Mouse (Mus musculus) forebrain, embryonic 11.5 days (tissue): ENCODE results near the gene Xrcc2. TPM values are rescaled to one million over a fixed set of nuclear protein-coding genes. Genes with fewer than 3 reads are reported as not detected.
"Not testable (repeated sequence)": the region's sequence is repeated elsewhere in the genome, so short reads cannot be mapped to it uniquely, and the experiment has no call there.

ENCODE experiments used
- ATAC-seq: fragments of 200-750 bp; cut with Nextera tagmentation; replicated peaks from 2 replicates; pipeline ENCODE4 v1.8.0; 2017; ENCODE audit warnings: moderate TSS enrichment; ENCODE audit not compliant: low FRiP score
- DNase-seq: peaks from one replicate; pipeline ENCODE4 v3.0.0-alpha.2; 2017; ENCODE audit warnings: low spot score
- H3K27ac ChIP-seq: fragments of 300-500 bp; sonication (generic); 2 replicates; pipeline ENCODE4 v1.5.1; 2014; ENCODE audit warnings: low read depth, low read length
- H3K27me3 ChIP-seq: fragments of 300-500 bp; sonication (generic); 2 replicates; pipeline ENCODE4 v1.6.1; 2014; ENCODE audit warnings: mild to moderate bottlenecking, low read length, mixed read lengths; ENCODE audit not compliant: control insufficient read depth, insufficient read depth
- H3K36me3 ChIP-seq: fragments of 300-500 bp; sonication (generic); 2 replicates; pipeline ENCODE4 v1.6.1; 2014; ENCODE audit warnings: mild to moderate bottlenecking, low read length, moderate library complexity, mixed read lengths; ENCODE audit not compliant: control insufficient read depth, insufficient read depth
- H3K4me1 ChIP-seq: fragments of 300-500 bp; sonication (generic); replicated peaks from 2 replicates; pipeline ENCODE4 v1.6.1; 2014; ENCODE audit warnings: low read length, mixed read lengths; ENCODE audit not compliant: control insufficient read depth, insufficient read depth
- H3K4me2 ChIP-seq: fragments of 300-500 bp; sonication (generic); 2 replicates; pipeline ENCODE4 v1.6.1; 2014; ENCODE audit warnings: low read depth, mild to moderate bottlenecking, low read length, moderate library complexity, mixed read lengths; ENCODE audit not compliant: severe bottlenecking
- H3K4me3 ChIP-seq: fragments of 300-500 bp; sonication (generic); 2 replicates; pipeline ENCODE4 v1.5.1; 2014; ENCODE audit warnings: low read depth, low read length
- H3K9ac ChIP-seq: fragments of 300-500 bp; sonication (generic); 2 replicates; pipeline ENCODE4 v1.6.1; 2014; ENCODE audit warnings: low read length
- H3K9me3 ChIP-seq: fragments of 300-500 bp; sonication (generic); 2 replicates; pipeline ENCODE4 v1.6.1; 2016; ENCODE audit warnings: low read length, mixed read lengths; ENCODE audit not compliant: control insufficient read depth
- WGBS: fragments of 180-500 bp; shearing (Covaris S2); extraction: QIAGEN DNeasy Blood & Tissue Kit; methylation state at CpG from one replicate; pipeline ENCODE4 v1.1.7; 2014; 5-methylcytosine and 5-hydroxymethylcytosine counted together
- polyA plus RNA-seq: library from polyadenylated mRNA; unstranded; fragments of >200 nt; fragmentation: Nextera tagmentation; extraction: Ambion mirVana; gene quantifications from 2 replicates; pipeline ENCODE4 v1.2.1, GENCODE M21; 2014

Xrcc2 gene
- polyA plus RNA-seq, 1 experiment from 2014 or later, result 19.8 TPM

DNA sequence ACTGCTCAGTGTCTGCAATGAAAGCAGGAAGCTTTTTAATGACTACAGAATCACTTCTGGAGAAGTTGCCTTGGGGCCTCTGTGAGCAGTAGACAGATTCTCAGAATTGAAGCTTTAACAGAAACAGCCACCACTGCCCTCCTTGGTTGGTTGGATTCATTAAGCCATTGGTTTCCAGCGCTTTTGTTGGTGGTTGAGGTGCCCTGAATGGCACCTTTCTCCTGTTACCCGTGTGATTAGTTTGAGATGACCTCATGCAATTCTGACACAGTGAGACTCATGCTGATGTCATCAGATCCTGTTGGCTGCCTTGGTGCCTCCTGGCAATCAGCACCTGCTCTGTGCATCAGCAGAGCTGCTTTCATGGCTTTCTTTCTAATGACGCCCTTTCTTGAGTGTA lies 32.8 kb upstream of the Xrcc2 start:
- H3K9ac ChIP-seq, result no peak overlapping the region
- peak; percentile 90 for ATAC-seq
- H3K9me3 ChIP-seq, result no peaks in the 10 kb centered on the region
- WGBS, result 41% methylated on average over 3 of the region's 3 CpGs
- no peak overlapping the region for H3K27ac ChIP-seq
- H3K4me2 ChIP-seq, result no peak overlapping the region
- no peaks in the 10 kb centered on the region; the same call in 1 of the 2 replicates for H3K4me1 ChIP-seq
- H3K36me3 ChIP-seq, result no peaks in the 10 kb centered on the region
- DNase-seq, result peak; percentile 64
- no peak overlapping the region for H3K4me3 ChIP-seq
- H3K27me3 ChIP-seq, result no peaks in the 10 kb centered on the region

DNA sequence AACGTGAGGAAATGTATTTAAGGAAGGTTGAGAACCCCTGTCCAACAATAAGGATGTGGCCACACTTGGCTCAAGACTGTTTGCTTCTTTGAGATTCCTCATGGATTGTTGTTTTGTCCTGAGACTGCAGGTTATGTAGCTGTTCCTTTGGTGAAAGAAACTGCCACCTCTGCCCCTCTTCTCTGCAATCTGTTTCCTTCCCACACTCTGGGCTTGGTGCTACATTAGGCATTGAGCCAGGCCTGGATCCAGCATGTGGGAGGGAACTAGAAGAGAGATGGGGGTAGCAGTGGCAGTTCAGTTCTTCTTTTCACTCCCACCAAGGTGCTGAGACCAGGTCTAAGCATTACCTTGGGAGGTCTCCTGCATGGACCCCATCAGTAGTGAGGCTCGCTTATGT lies 30.2 kb upstream of the Xrcc2 start:
- H3K9me3 ChIP-seq, result no peaks in the 10 kb centered on the region
- H3K9ac ChIP-seq, result no peak overlapping the region
- DNase-seq, result no peak
- no peaks in the 10 kb centered on the region for H3K27me3 ChIP-seq
- WGBS, result 90% methylated on average over 2 of the region's 2 CpGs
- no peaks in the 10 kb centered on the region; the same call in none of the 2 replicates for H3K4me1 ChIP-seq
- no peak overlapping the region for H3K27ac ChIP-seq
- H3K4me2 ChIP-seq, result no peak overlapping the region
- no peaks in the 10 kb centered on the region for H3K36me3 ChIP-seq
- ATAC-seq, result no peak
- H3K4me3 ChIP-seq, result no peak overlapping the region

- Histone ChIP-seq H3K9ac (no peak overlapping the region), H3K27ac (no peak overlapping the region), H3K36me3 (no peaks in the 10 kb centered on the region), H3K4me1 (no peaks in the 10 kb centered on the region; the same call in none of the 2 replicates), H3K27me3 (no peaks in the 10 kb centered on the region), H3K9me3 (no peaks in the 10 kb centered on the region), H3K4me2 (no peak overlapping the region), H3K4me3 (no peak overlapping the region)
- 10% methylated on average over 1 of the region's 1 CpGs for WGBS
- ATAC-seq (no peak), DNase-seq (peak; percentile 62)
These were observed 28.7 kb upstream of the Xrcc2 start for GRCm38 (mm10) chr5:25734318-25734717.

DNA sequence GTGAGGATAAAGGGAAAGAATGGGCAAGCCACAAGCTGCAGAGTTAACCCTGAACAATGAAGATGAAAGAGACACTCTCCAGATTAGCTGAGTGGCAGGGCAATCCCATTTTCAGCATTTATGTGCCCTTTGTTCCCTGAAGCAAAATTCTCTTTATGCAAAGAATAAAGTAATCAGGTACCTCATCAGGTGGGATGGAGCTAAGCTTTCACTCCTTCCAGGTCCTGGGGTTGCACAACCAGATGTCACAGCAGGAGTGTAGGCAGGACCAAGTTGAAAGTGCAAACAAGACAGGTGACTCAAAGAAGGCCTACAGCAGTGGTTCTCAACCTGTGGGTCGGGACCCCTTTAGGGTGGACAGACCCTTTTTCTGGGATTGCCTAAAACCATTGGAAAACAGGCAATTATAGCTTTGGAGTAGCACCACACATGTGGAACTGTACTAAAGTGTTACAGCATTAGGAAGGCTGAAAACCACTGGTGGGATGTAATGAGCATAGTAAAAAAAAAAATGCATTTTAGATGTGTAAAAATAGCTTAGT lies 18.6 kb upstream of the Xrcc2 start:
- no peak overlapping the region for H3K4me2 ChIP-seq
- H3K27me3 ChIP-seq, result no peaks in the 10 kb centered on the region
- no peak overlapping the region for H3K4me3 ChIP-seq
- H3K36me3 ChIP-seq, result no peaks in the 10 kb centered on the region
- DNase-seq, result no peak
- 40% methylated on average over 1 of the region's 1 CpGs for WGBS
- no peak overlapping the region for H3K27ac ChIP-seq
- no peaks in the 10 kb centered on the region for H3K9me3 ChIP-seq
- no peak overlapping the region for H3K9ac ChIP-seq
- no peak for ATAC-seq
- H3K4me1 ChIP-seq, result no peaks in the 10 kb centered on the region

DNA sequence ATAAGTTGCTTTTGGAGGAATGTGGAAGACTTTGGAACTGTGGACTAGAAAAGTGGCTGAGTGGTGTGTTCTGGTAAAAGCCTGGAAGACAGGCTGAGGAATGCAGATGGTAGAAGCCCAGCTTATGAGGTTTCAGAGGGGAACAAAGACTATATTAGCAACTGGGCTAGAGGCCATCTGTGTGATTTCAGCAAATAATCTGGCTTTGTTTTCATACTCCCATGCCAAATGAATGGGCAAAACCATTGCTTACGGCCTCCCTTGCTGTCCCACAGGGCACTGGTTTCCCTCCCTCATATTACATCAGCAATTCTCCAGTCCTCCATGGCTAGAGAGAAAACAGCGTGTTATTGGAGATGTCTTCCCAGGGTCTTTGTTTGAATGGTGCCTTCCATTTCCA lies 17.4 kb upstream of the Xrcc2 start:
- H3K4me1 ChIP-seq, result no peaks in the 10 kb centered on the region
- no peaks in the 10 kb centered on the region for H3K27me3 ChIP-seq
- no peak for DNase-seq
- no peak overlapping the region for H3K4me3 ChIP-seq
- no peak for ATAC-seq
- no peak overlapping the region for H3K27ac ChIP-seq
- H3K9ac ChIP-seq, result no peak overlapping the region
- 81% methylated on average over 2 of the region's 2 CpGs for WGBS
- H3K9me3 ChIP-seq, result no peaks in the 10 kb centered on the region
- no peaks in the 10 kb centered on the region for H3K36me3 ChIP-seq
- no peak overlapping the region for H3K4me2 ChIP-seq

DNA sequence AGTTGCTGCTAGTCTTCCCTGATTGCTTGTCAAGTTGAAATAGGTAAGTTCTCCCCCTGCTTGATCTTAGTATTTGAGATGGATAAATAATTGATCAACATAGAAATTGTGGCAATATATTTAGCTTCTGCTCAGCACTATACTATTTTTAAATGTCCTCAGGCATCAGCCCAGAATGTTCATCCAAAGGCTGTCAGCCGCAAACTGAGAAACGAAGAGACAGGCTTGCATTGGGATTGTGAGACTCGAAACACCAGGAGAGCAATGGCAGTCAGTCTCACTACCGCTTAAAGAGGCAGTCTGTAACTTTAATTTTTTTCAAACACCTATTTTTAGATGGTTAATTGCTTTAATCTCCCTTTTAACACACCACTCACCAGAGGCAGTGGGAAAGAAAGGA lies 13.8 kb upstream of the Xrcc2 start:
- no peaks in the 10 kb centered on the region for H3K27me3 ChIP-seq
- H3K9me3 ChIP-seq, result no peaks in the 10 kb centered on the region
- no peaks in the 10 kb centered on the region for H3K36me3 ChIP-seq
- H3K4me2 ChIP-seq, result no peak overlapping the region
- 83% methylated on average over 4 of the region's 4 CpGs for WGBS
- H3K4me3 ChIP-seq, result no peak overlapping the region
- H3K9ac ChIP-seq, result no peak overlapping the region
- H3K4me1 ChIP-seq, result no peaks in the 10 kb centered on the region
- DNase-seq, result no peak
- no peak for ATAC-seq
- no peak overlapping the region for H3K27ac ChIP-seq

DNA sequence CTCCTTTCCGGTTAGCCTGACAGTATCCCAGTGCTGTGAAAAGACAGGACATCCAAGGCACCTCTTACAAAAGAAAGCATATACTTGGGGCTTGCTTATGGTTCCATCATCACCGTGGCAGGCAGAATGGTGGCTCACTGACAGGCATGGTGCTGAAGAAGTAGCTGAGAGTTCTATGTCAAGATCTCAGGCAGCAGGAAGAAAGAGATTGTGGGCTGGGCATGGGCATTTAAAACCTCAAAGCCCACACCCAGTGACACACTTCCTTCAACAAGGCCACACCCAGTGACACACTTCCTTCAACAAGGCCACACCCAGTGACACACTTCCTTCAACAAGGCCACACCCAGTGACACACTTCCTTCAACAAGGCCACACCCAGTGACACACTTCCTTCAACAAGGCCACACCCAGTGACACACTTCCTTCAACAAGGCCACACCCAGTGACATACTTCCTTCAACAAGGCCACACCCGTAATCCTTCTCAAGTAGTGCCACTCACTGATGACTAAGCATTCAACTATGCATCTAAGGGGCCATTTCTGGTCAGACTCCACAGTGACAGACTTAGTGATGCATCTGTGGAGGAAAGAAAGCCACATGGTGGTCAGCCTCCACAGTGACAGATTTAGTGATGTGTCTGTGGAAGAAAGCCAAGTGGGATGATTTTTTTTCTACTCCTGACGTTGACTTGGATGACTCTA lies 7.5 kb upstream of the Xrcc2 start:
- 93% methylated on average over 4 of the region's 4 CpGs for WGBS
- H3K27me3 ChIP-seq, ATAC-seq: not testable (repeated sequence)

GRCm38 (mm10) chr5:25704702-25705566 lies 691 bp downstream of the Xrcc2 start:
- peak overlapping the region; percentile 68 for H3K4me2 ChIP-seq
- H3K4me1 ChIP-seq, result 0 out of 2 replicates have a peak, but pooled peaks cover 4% of the 10 kb centered on the region
- H3K27ac ChIP-seq, result peak overlapping the region; percentile 60
- peak; percentile 25 for ATAC-seq
- 26% methylated on average over 19 of the region's 19 CpGs for WGBS
- peak overlapping the region; percentile 90 for H3K9ac ChIP-seq
- H3K27me3 ChIP-seq, result no peaks in the 10 kb centered on the region
- H3K36me3 ChIP-seq, result no peaks in the 10 kb centered on the region; the same call in 1 of the 2 replicates
- H3K9me3 ChIP-seq, result no peaks in the 10 kb centered on the region
- DNase-seq, result no peak
- H3K4me3 ChIP-seq, result peak overlapping the region; percentile 81

More for the DNA sequence above, 7.5 kb upstream of the Xrcc2 start:
- not testable (repeated sequence) for H3K4me2 ChIP-seq, H3K36me3 ChIP-seq, H3K4me1 ChIP-seq, H3K9ac ChIP-seq, H3K27ac ChIP-seq, DNase-seq, H3K9me3 ChIP-seq, H3K4me3 ChIP-seq
